Mouse (Mus musculus) retina, adult 2 months (tissue): ENCODE results near the gene Col8a2.
A peak's percentile ranks its signal among the peaks of the same experiment; 100 is the strongest.

ENCODE experiments used
- DNase-seq: peaks from one replicate; pipeline ENCODE4 v3.0.0-alpha.2; 2012; ENCODE audit warnings: low read depth, low spot score

Col8a2 gene

GRCm38 (mm10) chr4:126286492-126286891 lies at the start of gene Col8a2:
Col8a2 (plus strand) TSS chr4:126286793.
- DNase-seq, result no peak

- no peak for DNase-seq
These were observed 48.8 kb upstream of the Col8a2 start for GRCm38 (mm10) chr4:126237721-126238242.

GRCm38 (mm10) chr4:126239862-126240475 lies 46.6 kb upstream of the Col8a2 start:
- DNase-seq, result no peak

- no peak for DNase-seq
These were observed 44.6 kb upstream of the Col8a2 start for GRCm38 (mm10) chr4:126241956-126242355.

GRCm38 (mm10) chr4:126242510-126242909 lies 44.1 kb upstream of the Col8a2 start:
- no peak for DNase-seq

- no peak for DNase-seq
These were observed 40.2 kb upstream of the Col8a2 start for GRCm38 (mm10) chr4:126246202-126246889.

GRCm38 (mm10) chr4:126248261-126248868 lies 38.2 kb upstream of the Col8a2 start:
- no peak for DNase-seq

GRCm38 (mm10) chr4:126250659-126251058 lies 35.9 kb upstream of the Col8a2 start:
- no peak for DNase-seq

GRCm38 (mm10) chr4:126251655-126252254 lies 34.8 kb upstream of the Col8a2 start:
- DNase-seq, result no peak

GRCm38 (mm10) chr4:126252411-126253237 lies 34.0 kb upstream of the Col8a2 start:
- no peak for DNase-seq

GRCm38 (mm10) chr4:126253637-126254272 lies 32.8 kb upstream of the Col8a2 start:
- no peak for DNase-seq

- DNase-seq, result no peak
These were observed 32.1 kb upstream of the Col8a2 start for GRCm38 (mm10) chr4:126254315-126255112.

GRCm38 (mm10) chr4:126255113-126256001 lies 31.2 kb upstream of the Col8a2 start:
- DNase-seq, result no peak

GRCm38 (mm10) chr4:126256131-126256791 lies 30.3 kb upstream of the Col8a2 start, which contains the start of gene Map7d1:
Map7d1 (minus strand) TSS chr4:126256343.
- peak; percentile 78 for DNase-seq

- DNase-seq, result no peak
These were observed 29.4 kb upstream of the Col8a2 start for GRCm38 (mm10) chr4:126256967-126257881.

GRCm38 (mm10) chr4:126259063-126259462 lies 27.5 kb upstream of the Col8a2 start:
- DNase-seq, result no peak

GRCm38 (mm10) chr4:126259523-126260160 lies 27.0 kb upstream of the Col8a2 start:
- no peak for DNase-seq
